Mouse (Mus musculus): Measurements from ENCODE around the gene Hoxa11. TPM values are rescaled to one million over a fixed set of nuclear protein-coding genes. Genes with fewer than 3 reads are reported as not detected.

Gene Hoxa11
- polyA plus RNA-seq, 1 experiment from 2014 or later, result not detected

- WGBS, result 2% methylated on average over 47 of the region's 47 CpGs
- DNase-seq (ENCODE audit: low spot score) (no peak), ATAC-seq (replicated peaks; ENCODE audit: insufficient number of reproducible peaks, low FRiP score, low TSS enrichment, low read depth) (no peak)
- Histone ChIP-seq H3K9me3 (replicated peaks; ENCODE audit: control insufficient read depth, low read length) (no peaks in the 10 kb centered on the region), H3K36me3 (replicated peaks; ENCODE audit: control insufficient read depth, insufficient read depth, low read depth, low read length) (no peaks in the 10 kb centered on the region), H3K27ac (replicated peaks; ENCODE audit: low read depth, low read length) (no peak within 1 kb of the TSS), H3K4me3 (ENCODE audit: low read depth, low read length) (no peak within 1 kb of the TSS), H3K9ac (replicated peaks; ENCODE audit: low read length) (no peak within 1 kb of the TSS), H3K4me1 (ENCODE audit: control insufficient read depth, insufficient read depth, low read length) (no peaks in the 10 kb centered on the region; the same call in 1 of the 2 replicates), H3K4me2 (ENCODE audit: low read depth, low read length) (no peak within 1 kb of the TSS), H3K27me3 (ENCODE audit: control insufficient read depth, insufficient read depth, low read length) (peaks cover 97% of the 10 kb centered on the region)
These were observed 37.3 kb downstream of the Hoxa11 start, which contains the start of gene Hoxa6 for GRCm38 (mm10) chr6:52208072-52208867. Gene Hoxa6 (minus strand): TSS chr6:52208722.

- Histone ChIP-seq H3K27ac (replicated peaks; ENCODE audit: low read depth, low read length) (no peak overlapping the region), H3K9ac (replicated peaks; ENCODE audit: low read length) (no peak overlapping the region), H3K4me3 (ENCODE audit: low read depth, low read length) (no peak overlapping the region), H3K9me3 (replicated peaks; ENCODE audit: control insufficient read depth, low read length) (no peaks in the 10 kb centered on the region), H3K36me3 (replicated peaks; ENCODE audit: control insufficient read depth, insufficient read depth, low read depth, low read length) (no peaks in the 10 kb centered on the region), H3K4me1 (ENCODE audit: control insufficient read depth, insufficient read depth, low read length) (no peaks in the 10 kb centered on the region; the same call in 1 of the 2 replicates), H3K4me2 (ENCODE audit: low read depth, low read length) (no peak overlapping the region), H3K27me3 (ENCODE audit: control insufficient read depth, insufficient read depth, low read length) (peaks cover 96% of the 10 kb centered on the region)
- DNase-seq (ENCODE audit: low spot score) (no peak), ATAC-seq (replicated peaks; ENCODE audit: insufficient number of reproducible peaks, low FRiP score, low TSS enrichment, low read depth) (no peak)
These were observed 38.0 kb downstream of the Hoxa11 start for GRCm38 (mm10) chr6:52207684-52207976.

DNA sequence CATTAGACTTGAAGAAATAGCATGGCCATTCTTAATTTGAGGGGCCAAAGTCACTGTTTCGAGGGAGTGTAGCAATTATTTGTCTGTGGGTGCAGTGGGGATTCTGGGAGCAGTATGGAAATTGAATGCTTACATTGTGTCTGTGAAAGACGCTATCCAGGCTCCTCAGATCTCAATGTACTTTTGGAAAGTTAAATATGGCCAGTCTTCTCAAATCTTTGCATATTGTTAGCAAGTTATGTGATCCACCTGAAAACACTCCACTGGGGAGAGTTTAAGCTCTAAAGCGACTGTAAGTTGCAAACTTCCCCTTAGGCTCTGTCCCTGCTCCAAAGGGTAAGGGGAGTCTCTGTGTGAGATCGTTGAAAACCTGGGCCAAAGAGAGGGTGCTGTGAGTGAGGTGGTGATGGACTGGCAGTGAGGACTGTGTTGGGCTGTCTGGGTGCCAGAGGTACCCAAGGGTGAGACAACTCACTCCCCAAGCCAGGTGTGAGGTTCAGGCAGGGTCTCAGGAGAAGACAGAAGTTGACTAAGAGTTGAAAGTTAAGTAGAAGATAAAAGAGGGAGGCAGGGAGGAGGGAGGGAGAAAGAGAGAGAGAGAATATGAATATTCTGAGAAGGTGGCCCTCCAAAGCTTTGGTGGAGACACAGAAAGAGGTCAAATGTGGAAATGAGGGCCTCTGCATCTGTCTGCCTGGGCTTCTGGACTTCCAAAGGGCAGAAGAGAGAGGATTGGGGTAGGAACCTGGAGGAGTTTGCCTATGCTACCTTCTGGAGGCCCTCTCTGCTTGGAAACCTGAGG is 38.5 kb downstream of the Hoxa11 start:
- no peak for ATAC-seq (replicated peaks; ENCODE audit: insufficient number of reproducible peaks, low FRiP score, low TSS enrichment, low read depth)
- WGBS, result 3% methylated on average over 4 of the region's 4 CpGs
- H3K4me2 ChIP-seq (ENCODE audit: low read depth, low read length), result no peak overlapping the region
- no peak overlapping the region for H3K9ac ChIP-seq (replicated peaks; ENCODE audit: low read length)
- H3K27me3 ChIP-seq (ENCODE audit: control insufficient read depth, insufficient read depth, low read length), result peaks cover 94% of the 10 kb centered on the region
- H3K36me3 ChIP-seq (replicated peaks; ENCODE audit: control insufficient read depth, insufficient read depth, low read depth, low read length), result no peaks in the 10 kb centered on the region
- no peak overlapping the region for H3K27ac ChIP-seq (replicated peaks; ENCODE audit: low read depth, low read length)
- no peaks in the 10 kb centered on the region for H3K9me3 ChIP-seq (replicated peaks; ENCODE audit: control insufficient read depth, low read length)
- H3K4me3 ChIP-seq (ENCODE audit: low read depth, low read length), result no peak overlapping the region
- H3K4me1 ChIP-seq (ENCODE audit: control insufficient read depth, insufficient read depth, low read length), result no peaks in the 10 kb centered on the region; the same call in 1 of the 2 replicates
- DNase-seq (ENCODE audit: low spot score), result no peak

- no peak overlapping the region for H3K27ac ChIP-seq (replicated peaks; ENCODE audit: low read depth, low read length)
- peaks cover 94% of the 10 kb centered on the region for H3K27me3 ChIP-seq (ENCODE audit: control insufficient read depth, insufficient read depth, low read length)
- DNase-seq (ENCODE audit: low spot score), result no peak
- no peak overlapping the region for H3K4me3 ChIP-seq (ENCODE audit: low read depth, low read length)
- H3K9ac ChIP-seq (replicated peaks; ENCODE audit: low read length), result no peak overlapping the region
- H3K4me2 ChIP-seq (ENCODE audit: low read depth, low read length), result no peak overlapping the region
- 1% methylated on average over 55 of the region's 55 CpGs for WGBS
- ATAC-seq (replicated peaks; ENCODE audit: insufficient number of reproducible peaks, low FRiP score, low TSS enrichment, low read depth), result no peak
- H3K36me3 ChIP-seq (replicated peaks; ENCODE audit: control insufficient read depth, insufficient read depth, low read depth, low read length), result no peaks in the 10 kb centered on the region
- H3K9me3 ChIP-seq (replicated peaks; ENCODE audit: control insufficient read depth, low read length), result no peaks in the 10 kb centered on the region
- H3K4me1 ChIP-seq (ENCODE audit: control insufficient read depth, insufficient read depth, low read length), result no peaks in the 10 kb centered on the region; the same call in 1 of the 2 replicates
These were observed 39.7 kb downstream of the Hoxa11 start for GRCm38 (mm10) chr6:52205638-52206621.

- Histone ChIP-seq H3K27me3 (ENCODE audit: control insufficient read depth, insufficient read depth, low read length) (peaks cover 95% of the 10 kb centered on the region), H3K4me3 (ENCODE audit: low read depth, low read length) (no peak overlapping the region), H3K36me3 (replicated peaks; ENCODE audit: control insufficient read depth, insufficient read depth, low read depth, low read length) (no peaks in the 10 kb centered on the region), H3K27ac (replicated peaks; ENCODE audit: low read depth, low read length) (no peak overlapping the region), H3K4me1 (ENCODE audit: control insufficient read depth, insufficient read depth, low read length) (no peaks in the 10 kb centered on the region; the same call in 1 of the 2 replicates), H3K9ac (replicated peaks; ENCODE audit: low read length) (no peak overlapping the region), H3K9me3 (replicated peaks; ENCODE audit: control insufficient read depth, low read length) (no peaks in the 10 kb centered on the region), H3K4me2 (ENCODE audit: low read depth, low read length) (no peak overlapping the region)
- no peak for ATAC-seq (replicated peaks; ENCODE audit: insufficient number of reproducible peaks, low FRiP score, low TSS enrichment, low read depth)
- no peak for DNase-seq (ENCODE audit: low spot score)
- WGBS, result 5% methylated on average over 14 of the region's 14 CpGs
These were observed 40.4 kb downstream of the Hoxa11 start for GRCm38 (mm10) chr6:52205221-52205620.

GRCm38 (mm10) chr6:52204050-52204752 is 41.4 kb downstream of the Hoxa11 start, which contains the start of gene Hoxa5:
Gene Hoxa5 (minus strand): TSS chr6:52204587.
- Histone ChIP-seq H3K9ac (replicated peaks; ENCODE audit: low read length) (no peak within 1 kb of the TSS; the same call in 1 of the 2 replicates), H3K4me3 (ENCODE audit: low read depth, low read length) (peak within 1 kb of the TSS; percentile 19; the same call in 1 of the 2 replicates), H3K4me2 (ENCODE audit: low read depth, low read length) (peak within 1 kb of the TSS; percentile 39), H3K36me3 (replicated peaks; ENCODE audit: control insufficient read depth, insufficient read depth, low read depth, low read length) (no peaks in the 10 kb centered on the region), H3K4me1 (ENCODE audit: control insufficient read depth, insufficient read depth, low read length) (no peaks in the 10 kb centered on the region; the same call in 1 of the 2 replicates), H3K27me3 (ENCODE audit: control insufficient read depth, insufficient read depth, low read length) (peaks cover 95% of the 10 kb centered on the region), H3K27ac (replicated peaks; ENCODE audit: low read depth, low read length) (no peak within 1 kb of the TSS), H3K9me3 (replicated peaks; ENCODE audit: control insufficient read depth, low read length) (no peaks in the 10 kb centered on the region)
- ATAC-seq (replicated peaks; ENCODE audit: insufficient number of reproducible peaks, low FRiP score, low TSS enrichment, low read depth) (no peak), DNase-seq (ENCODE audit: low spot score) (peak; percentile 64)
- WGBS, result under 1% methylated on average over 65 of the region's 65 CpGs
